Mouse (Mus musculus): ENCODE data around the gene Qtrt1. TPM values are rescaled to one million over a fixed set of nuclear protein-coding genes. Genes with fewer than 3 reads are reported as not detected.

The Qtrt1 gene
- polyA plus RNA-seq, 1 experiment, result 37.5 TPM

- no peak for TF ChIP-seq CTCF (IDR thresholded peaks at IDR 0.05; ENCODE audit: borderline replicate concordance, insufficient read depth, low read depth, low read length)
- peak; percentile 70 for TF ChIP-seq POLR2A (IDR thresholded peaks at IDR 0.05; ENCODE audit: borderline replicate concordance, insufficient read depth, low read length)
- no peaks in the 10 kb centered on the region for H3K27me3 ChIP-seq (ENCODE audit: control insufficient read depth, insufficient read depth, low read length)
- H3K4me1 ChIP-seq (ENCODE audit: control insufficient read depth, insufficient read depth, low read length), result peaks cover 27% of the 10 kb centered on the region
- WGBS, result under 1% methylated on average over 82 of the region's 82 CpGs
- peak within 1 kb of the TSS; percentile 83 for H3K4me3 ChIP-seq (replicated peaks; ENCODE audit: insufficient read depth, low read depth, low read length)
- peak within 1 kb of the TSS; percentile 19 for H3K27ac ChIP-seq (ENCODE audit: insufficient read depth, low read length)
- DNase-seq, result peak; percentile 100
Measured at GRCm38 (mm10) chr9:21424631-21425555, 13.3 kb downstream of the Qtrt1 start, which contains the start of gene Dnm2. Gene Dnm2, plus strand, starts transcription at chr9:21424908.

- Histone ChIP-seq H3K4me3 (replicated peaks; ENCODE audit: insufficient read depth, low read depth, low read length) (peak overlapping the region; percentile 83), H3K27me3 (ENCODE audit: control insufficient read depth, insufficient read depth, low read length) (no peaks in the 10 kb centered on the region), H3K27ac (ENCODE audit: insufficient read depth, low read length) (peak overlapping the region; percentile 15), H3K4me1 (ENCODE audit: control insufficient read depth, insufficient read depth, low read length) (peaks cover 31% of the 10 kb centered on the region)
- DNase-seq, result peak; percentile 66 to 79
- no peak for TF ChIP-seq POLR2A (IDR thresholded peaks at IDR 0.05; ENCODE audit: borderline replicate concordance, insufficient read depth, low read length)
- no peak for TF ChIP-seq CTCF (IDR thresholded peaks at IDR 0.05; ENCODE audit: borderline replicate concordance, insufficient read depth, low read depth, low read length)
- WGBS, result 0% methylated on average over 6 of the region's 6 CpGs
Measured at GRCm38 (mm10) chr9:21425556-21425945, 13.9 kb downstream of the Qtrt1 start.

GRCm38 (mm10) chr9:21426013-21426412, 14.4 kb downstream of the Qtrt1 start:
- DNase-seq, result no peak
- Histone ChIP-seq H3K27ac (ENCODE audit: insufficient read depth, low read length) (peak overlapping the region; percentile 15; the same call in 1 of the 2 replicates), H3K4me1 (ENCODE audit: control insufficient read depth, insufficient read depth, low read length) (peaks cover 33% of the 10 kb centered on the region), H3K27me3 (ENCODE audit: control insufficient read depth, insufficient read depth, low read length) (no peaks in the 10 kb centered on the region), H3K4me3 (replicated peaks; ENCODE audit: insufficient read depth, low read depth, low read length) (peak overlapping the region; percentile 83)
- WGBS, result 0% methylated on average over 1 of the region's 1 CpGs
- TF ChIP-seq POLR2A (IDR thresholded peaks at IDR 0.05; ENCODE audit: borderline replicate concordance, insufficient read depth, low read length) (no peak), CTCF (IDR thresholded peaks at IDR 0.05; ENCODE audit: borderline replicate concordance, insufficient read depth, low read depth, low read length) (no peak)

- H3K4me1 ChIP-seq (ENCODE audit: control insufficient read depth, insufficient read depth, low read length), result peaks cover 34% of the 10 kb centered on the region
Measured at GRCm38 (mm10) chr9:21426525-21426924, 14.9 kb downstream of the Qtrt1 start.

GRCm38 (mm10) chr9:21427773-21428172, 16.1 kb downstream of the Qtrt1 start:
- peak; percentile 68 to 72 for DNase-seq
- WGBS, result 12% methylated on average over 2 of the region's 2 CpGs
- Histone ChIP-seq H3K27me3 (ENCODE audit: control insufficient read depth, insufficient read depth, low read length) (no peaks in the 10 kb centered on the region), H3K4me1 (ENCODE audit: control insufficient read depth, insufficient read depth, low read length) (peaks cover 34% of the 10 kb centered on the region), H3K27ac (ENCODE audit: insufficient read depth, low read length) (0 out of 2 replicates have a peak overlapping the region, but pooled peaks have one; percentile 0), H3K4me3 (replicated peaks; ENCODE audit: insufficient read depth, low read depth, low read length) (no peak overlapping the region)
- no peak for TF ChIP-seq POLR2A (IDR thresholded peaks at IDR 0.05; ENCODE audit: borderline replicate concordance, insufficient read depth, low read length)
- no peak for TF ChIP-seq CTCF (IDR thresholded peaks at IDR 0.05; ENCODE audit: borderline replicate concordance, insufficient read depth, low read depth, low read length)

More at GRCm38 (mm10) chr9:21426525-21426924, 14.9 kb downstream of the Qtrt1 start:
- Histone ChIP-seq H3K27ac (ENCODE audit: insufficient read depth, low read length) (peak overlapping the region; percentile 40; the same call in 1 of the 2 replicates), H3K27me3 (ENCODE audit: control insufficient read depth, insufficient read depth, low read length) (no peaks in the 10 kb centered on the region), H3K4me3 (replicated peaks; ENCODE audit: insufficient read depth, low read depth, low read length) (peak overlapping the region; percentile 41)
- TF ChIP-seq POLR2A (IDR thresholded peaks at IDR 0.05; ENCODE audit: borderline replicate concordance, insufficient read depth, low read length), result no peak
- TF ChIP-seq CTCF (IDR thresholded peaks at IDR 0.05; ENCODE audit: borderline replicate concordance, insufficient read depth, low read depth, low read length), result no peak
- DNase-seq, result no peak
- WGBS, result 38% methylated on average over 2 of the region's 2 CpGs

- Histone ChIP-seq H3K4me1 (ENCODE audit: control insufficient read depth, insufficient read depth, low read length) (peaks cover 35% of the 10 kb centered on the region), H3K4me3 (replicated peaks; ENCODE audit: insufficient read depth, low read depth, low read length) (no peak overlapping the region), H3K27ac (ENCODE audit: insufficient read depth, low read length) (0 out of 2 replicates have a peak overlapping the region, but pooled peaks have one; percentile 0), H3K27me3 (ENCODE audit: control insufficient read depth, insufficient read depth, low read length) (no peaks in the 10 kb centered on the region)
- 39% methylated on average over 6 of the region's 6 CpGs for WGBS
- no peak for DNase-seq
- TF ChIP-seq POLR2A (IDR thresholded peaks at IDR 0.05; ENCODE audit: borderline replicate concordance, insufficient read depth, low read length) (no peak), CTCF (IDR thresholded peaks at IDR 0.05; ENCODE audit: borderline replicate concordance, insufficient read depth, low read depth, low read length) (no peak)
Measured at GRCm38 (mm10) chr9:21428178-21428577, 16.5 kb downstream of the Qtrt1 start.

- no peak for DNase-seq
- H3K27ac ChIP-seq (ENCODE audit: insufficient read depth, low read length), result no peak overlapping the region
- no peaks in the 10 kb centered on the region for H3K27me3 ChIP-seq (ENCODE audit: control insufficient read depth, insufficient read depth, low read length)
- no peak overlapping the region for H3K4me3 ChIP-seq (replicated peaks; ENCODE audit: insufficient read depth, low read depth, low read length)
- 42% methylated on average over 7 of the region's 7 CpGs for WGBS
- peaks cover 45% of the 10 kb centered on the region for H3K4me1 ChIP-seq (ENCODE audit: control insufficient read depth, insufficient read depth, low read length)
- TF ChIP-seq CTCF (IDR thresholded peaks at IDR 0.05; ENCODE audit: borderline replicate concordance, insufficient read depth, low read depth, low read length) (no peak), POLR2A (IDR thresholded peaks at IDR 0.05; ENCODE audit: borderline replicate concordance, insufficient read depth, low read length) (no peak)
Measured at GRCm38 (mm10) chr9:21430724-21431123, 19.1 kb downstream of the Qtrt1 start.
